Mouse (Mus musculus): ENCODE measurements at regions not wholly inside any gene's neighbourhood (a gene's known extent, or its start where the extent isn't known, plus 50 kb on each side); places are given as distances from the start of the nearest gene placed in this dataset.

GRCm38 (mm10) chrX:136321692-136322091 is 51.6 kb downstream of the Bex3 start:
- in situ Hi-C loops (cut with MboI, MseI), result loop anchor here in 1 of 2 experiments (5.0 kb wide), 1 partner anchor 91 kb away; no protein-coding TSS in a partner anchor

GRCm38 (mm10) chrX:136365809-136366208 is 95.8 kb downstream of the Bex3 start:
- in situ Hi-C loops (cut with MboI, MseI), result loop anchor here in 1 of 2 experiments (5.0 kb wide), 1 partner anchor 41 kb away; no protein-coding TSS in a partner anchor

Measured in T-helper 17 cell (primary cell).